Comparison of ENCODE assay signal across 8 mouse cellular contexts in genomic region chr10:7809937-7810336, GRCm38 (mm10). TPM values are rescaled to one million over a fixed set of nuclear protein-coding genes. Genes with fewer than 3 reads are reported as not detected.
DNase-seq lines count a peak whose midpoint lies in the region; ATAC-seq and TF ChIP-seq lines count a peak whose summit lies in the region.

No protein-coding gene starts in this region.

- H3K27me3 ChIP-seq in forebrain, embryonic 11.5 days (ENCODE audit: control insufficient read depth, insufficient read depth, low read length): no peaks in the 10 kb centered on the region
- no peaks in the 10 kb centered on the region for H3K27me3 ChIP-seq in liver, embryonic 14.5 days (ENCODE audit: control insufficient read depth, insufficient read depth, low read length)

- TF ChIP-seq CTCF in brain, embryonic 14.5 days (IDR thresholded peaks at IDR 0.05; ENCODE audit: borderline replicate concordance, extremely low read depth, insufficient read depth, insufficient read length): peak; percentile 56
- TF ChIP-seq CTCF in liver, embryonic 14.5 days (IDR thresholded peaks at IDR 0.05; ENCODE audit: low read depth): peak; percentile 72

- no peak overlapping the region for H3K27ac ChIP-seq in forebrain, embryonic 11.5 days (ENCODE audit: low read depth, low read length)
- H3K27ac ChIP-seq in liver, embryonic 14.5 days: no peak overlapping the region

- no peak overlapping the region for H3K4me2 ChIP-seq in forebrain, embryonic 11.5 days (ENCODE audit: low read depth, low read length, severe bottlenecking)
- H3K4me2 ChIP-seq in liver, embryonic 14.5 days (ENCODE audit: low read depth): no peak overlapping the region

- H3K9me3 ChIP-seq in forebrain, embryonic 11.5 days (ENCODE audit: control insufficient read depth, low read length): no peaks in the 10 kb centered on the region
- H3K9me3 ChIP-seq in liver, embryonic 14.5 days (ENCODE audit: control insufficient read depth, low read length): no peaks in the 10 kb centered on the region

- WGBS in forebrain, embryonic 11.5 days: 55% methylated on average over 2 of the region's 2 CpGs
- 36% methylated on average over 2 of the region's 2 CpGs for WGBS in liver, embryonic 14.5 days (ENCODE audit: insufficient replicate concordance)

- H3K36me3 ChIP-seq in forebrain, embryonic 11.5 days (ENCODE audit: control insufficient read depth, insufficient read depth, low read length): peaks cover 2% of the 10 kb centered on the region; the same call in 1 of the 2 replicates
- peaks cover 49% of the 10 kb centered on the region for H3K36me3 ChIP-seq in liver, embryonic 14.5 days (replicated peaks; ENCODE audit: control insufficient read depth, insufficient read depth, low read depth)

- no peak for TF ChIP-seq POLR2A in brain, embryonic 14.5 days (IDR thresholded peaks at IDR 0.05; ENCODE audit: borderline replicate concordance, extremely low read depth, insufficient read depth, insufficient read length, poor library complexity, severe bottlenecking)

- no peak overlapping the region for H3K4me3 ChIP-seq in forebrain, embryonic 11.5 days (ENCODE audit: low read depth, low read length)
- H3K4me3 ChIP-seq in liver, embryonic 14.5 days (ENCODE audit: insufficient read depth in 1 of 2, low read depth in 2 of 2, low read length in 2 of 2): no peak overlapping the region

- H3K9ac ChIP-seq in forebrain, embryonic 11.5 days (ENCODE audit: low read length): no peak overlapping the region
- H3K9ac ChIP-seq in liver, embryonic 14.5 days (replicated peaks): no peak overlapping the region

- no peak for TF ChIP-seq EP300 in liver, embryonic 14.5 days (IDR thresholded peaks at IDR 0.05; ENCODE audit: low read depth)

- ATAC-seq in forebrain, embryonic 11.5 days (replicated peaks; ENCODE audit: low FRiP score): peak; percentile 27; the same call in 1 of the 2 replicates
- ATAC-seq in liver, embryonic 14.5 days (ENCODE audit: insufficient read depth): 0 out of 2 replicates have a peak, but pooled peaks have one; percentile 23
- peak; percentile 84 for ATAC-seq in neutrophil, adult 5-6 weeks (ENCODE audit: extremely low read depth, insufficient number of reproducible peaks, low FRiP score, poor library complexity, severe bottlenecking)

- DNase-seq in thymus, postnatal 0 days (ENCODE audit: low spot score): peak; percentile 83
- DNase-seq in thymus, adult 18-20 months: no peak
- DNase-seq in brain, embryonic 14.5 days (ENCODE audit: low read depth): peak; percentile 79
- no peak for DNase-seq in forebrain, embryonic 11.5 days (ENCODE audit: low spot score)
- peak; percentile 80 for DNase-seq in kidney, adult 9 months
- peak; percentile 41 to 60 (median 49) for DNase-seq in liver, embryonic 14.5 days (ENCODE audit: low read depth in 3 of 3, low spot score in 3 of 3)
- DNase-seq in ovary, adult 18-20 months (ENCODE audit: low spot score): no peak

- H3K4me1 ChIP-seq in forebrain, embryonic 11.5 days (replicated peaks; ENCODE audit: control insufficient read depth, insufficient read depth, low read length): no peaks in the 10 kb centered on the region
- H3K4me1 ChIP-seq in liver, embryonic 14.5 days (replicated peaks; ENCODE audit: control insufficient read depth in 2 of 2, insufficient read depth in 2 of 2, low read length in 1 of 2): no peaks in the 10 kb centered on the region

RNA-seq across cellular contexts. Expression of gene Ppil4, which starts 17.2 kb away (rescaled TPM):
- 49.8 and 52.5 TPM in 2 replicates for polyA plus RNA-seq in thymus, postnatal 0 days (2015; fragmentation: Nextera tagmentation; extraction: Ambion mirVana)
- 17.4 and 26.0 TPM in 2 replicates for polyA plus RNA-seq in brain, embryonic 14.5 days (2012; rRNA removed)
- 47.2 and 49.6 TPM in 2 replicates for polyA plus RNA-seq in forebrain, embryonic 11.5 days (2014; fragmentation: Nextera tagmentation; extraction: Ambion mirVana)
- 6.5 and 9.4 TPM in 2 replicates for polyA plus RNA-seq in liver, embryonic 14.5 days (2012; rRNA removed)
- 20.7 and 23.3 TPM in 2 replicates for polyA plus RNA-seq in liver, embryonic 14.5 days (2014; fragmentation: Nextera tagmentation; extraction: Ambion mirVana)
- 142 and 146 TPM in 2 replicates for total RNA-seq in neutrophil, adult 5-6 weeks (2017)

RNA-seq across cellular contexts. Expression of gene Ginm1, which starts 17.3 kb away (rescaled TPM):
- 58.0 and 67.5 TPM in 2 replicates for polyA plus RNA-seq in thymus, postnatal 0 days (2015; fragmentation: Nextera tagmentation; extraction: Ambion mirVana)
- polyA plus RNA-seq in brain, embryonic 14.5 days (2012; rRNA removed): 24.4 and 26.4 TPM in 2 replicates
- 51.5 and 55.2 TPM in 2 replicates for polyA plus RNA-seq in forebrain, embryonic 11.5 days (2014; fragmentation: Nextera tagmentation; extraction: Ambion mirVana)
- 7.9 and 12.3 TPM in 2 replicates for polyA plus RNA-seq in liver, embryonic 14.5 days (2012; rRNA removed)
- 26.5 and 26.9 TPM in 2 replicates for polyA plus RNA-seq in liver, embryonic 14.5 days (2014; fragmentation: Nextera tagmentation; extraction: Ambion mirVana)
- 88.5 and 92.3 TPM in 2 replicates for total RNA-seq in neutrophil, adult 5-6 weeks (2017)

RNA-seq across cellular contexts. Expression of gene Zc3h12d, which starts 22.3 kb away (rescaled TPM):
- 2.4 and 2.5 TPM in 2 replicates for polyA plus RNA-seq in thymus, postnatal 0 days (2015; fragmentation: Nextera tagmentation; extraction: Ambion mirVana)
- 0.11 and 0.15 TPM in 2 replicates for polyA plus RNA-seq in brain, embryonic 14.5 days (2012; rRNA removed)
- 0.04 TPM in 1 of 2 replicates, not detected in the other for polyA plus RNA-seq in forebrain, embryonic 11.5 days (2014; fragmentation: Nextera tagmentation; extraction: Ambion mirVana)
- polyA plus RNA-seq in liver, embryonic 14.5 days (2012; rRNA removed): 0.25 TPM in 2 replicates
- polyA plus RNA-seq in liver, embryonic 14.5 days (2014; fragmentation: Nextera tagmentation; extraction: Ambion mirVana): 0.15 and 0.29 TPM in 2 replicates
- total RNA-seq in neutrophil, adult 5-6 weeks (2017): 48.3 and 49.0 TPM in 2 replicates

Comparison
In these comparisons a context has a peak if more than half of its experiments do, and no peak if none do; other contexts are left out.
1. DNase-seq: peak in thymus, postnatal 0 days (single experiment), brain, embryonic 14.5 days (single experiment), kidney, adult 9 months (single experiment) and liver, embryonic 14.5 days (3 of 3); none in thymus, adult 18-20 months (0 of 2), forebrain, embryonic 11.5 days (single experiment) and ovary, adult 18-20 months (single experiment).
2. ATAC-seq: peak in every context shown above with its lines; median percentile 84 in neutrophil, adult 5-6 weeks; 27 in forebrain, embryonic 11.5 days; 23 in liver, embryonic 14.5 days.